Mouse (Mus musculus): Measurements from ENCODE around the gene Hoxb5.

Gene Hoxb5

GRCm38 (mm10) chr11:96303151-96304099 lies at the start of gene Hoxb5:
TSS of gene Hoxb5 (plus strand) at chr11:96303336.
- DNase-seq (ENCODE audit: low spot score in 2 of 2) = no peak

- no peak for DNase-seq (ENCODE audit: low spot score in 2 of 2)
These were observed 48.9 kb upstream of the Hoxb5 start for GRCm38 (mm10) chr11:96254221-96254620.

- no peak for DNase-seq (ENCODE audit: low spot score in 2 of 2)
These were observed 47.8 kb upstream of the Hoxb5 start for GRCm38 (mm10) chr11:96255111-96255995.

GRCm38 (mm10) chr11:96255996-96256445 lies 47.1 kb upstream of the Hoxb5 start:
- no peak for DNase-seq (ENCODE audit: low spot score in 2 of 2)

- DNase-seq (ENCODE audit: low spot score in 2 of 2) = no peak
These were observed 46.0 kb upstream of the Hoxb5 start for GRCm38 (mm10) chr11:96257141-96257540.

- no peak for DNase-seq (ENCODE audit: low spot score in 2 of 2)
These were observed 44.1 kb upstream of the Hoxb5 start for GRCm38 (mm10) chr11:96259038-96259437.

GRCm38 (mm10) chr11:96259511-96259910 lies 43.6 kb upstream of the Hoxb5 start:
- DNase-seq (ENCODE audit: low spot score in 2 of 2) = no peak

- no peak for DNase-seq (ENCODE audit: low spot score in 2 of 2)
These were observed 42.7 kb upstream of the Hoxb5 start for GRCm38 (mm10) chr11:96260310-96260970.

- DNase-seq (ENCODE audit: low spot score in 2 of 2) = no peak
These were observed 41.7 kb upstream of the Hoxb5 start for GRCm38 (mm10) chr11:96261323-96261890.

GRCm38 (mm10) chr11:96262262-96262830 lies 40.8 kb upstream of the Hoxb5 start:
- DNase-seq (ENCODE audit: low spot score in 2 of 2) = no peak

GRCm38 (mm10) chr11:96263636-96264389 lies 39.3 kb upstream of the Hoxb5 start:
- no peak for DNase-seq (ENCODE audit: low spot score in 2 of 2)

GRCm38 (mm10) chr11:96264390-96265020 lies 38.6 kb upstream of the Hoxb5 start:
- DNase-seq (ENCODE audit: low spot score in 2 of 2) = no peak

GRCm38 (mm10) chr11:96265954-96266353 lies 37.2 kb upstream of the Hoxb5 start:
- DNase-seq (ENCODE audit: low spot score in 2 of 2) = no peak

GRCm38 (mm10) chr11:96267021-96267920 lies 35.9 kb upstream of the Hoxb5 start:
- no peak for DNase-seq (ENCODE audit: low spot score in 2 of 2)

- DNase-seq (ENCODE audit: low spot score in 2 of 2) = no peak
These were observed 34.9 kb upstream of the Hoxb5 start for GRCm38 (mm10) chr11:96268031-96268745.

- no peak for DNase-seq (ENCODE audit: low spot score in 2 of 2)
These were observed 33.3 kb upstream of the Hoxb5 start for GRCm38 (mm10) chr11:96269869-96270268.

GRCm38 (mm10) chr11:96270996-96271540 lies 32.1 kb upstream of the Hoxb5 start, which contains the start of gene Hoxb9:
TSS of gene Hoxb9 (plus strand) at chr11:96271457.
- no peak for DNase-seq (ENCODE audit: low spot score in 2 of 2)

GRCm38 (mm10) chr11:96271541-96272011 lies 31.6 kb upstream of the Hoxb5 start:
- DNase-seq (ENCODE audit: low spot score in 2 of 2) = no peak
